Mouse (Mus musculus) naive thymus-derived CD4-positive, alpha-beta T cell, adult 2 months (primary cell): ENCODE data around the gene Zbtb32.

Source experiments
- DNase-seq: peaks from one replicate; pipeline ENCODE4 v3.0.0-alpha.2; 2011; ENCODE audit warnings: low read depth

Zbtb32 gene

DNA sequence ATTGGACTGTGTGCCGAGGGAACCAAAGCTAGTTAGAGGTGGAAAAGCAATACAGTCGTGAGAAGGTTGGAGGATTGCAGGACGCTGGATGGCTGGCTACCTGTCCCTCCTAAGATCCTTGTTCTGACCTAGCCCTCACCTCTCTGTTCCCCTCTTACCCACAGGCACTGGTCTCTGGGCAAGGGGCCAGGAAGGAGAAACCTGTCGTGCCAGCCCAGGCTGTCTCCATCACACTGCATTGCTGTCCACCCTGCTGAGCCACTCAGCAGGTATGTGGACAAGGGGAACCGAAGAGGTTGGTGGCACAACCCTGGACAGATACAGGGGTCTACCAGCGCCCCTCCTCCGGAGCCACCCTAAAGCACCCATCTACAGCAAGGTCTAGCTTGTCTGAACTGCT is 1.9 kb upstream of the Zbtb32 start:
- DNase-seq, result no peak

DNA sequence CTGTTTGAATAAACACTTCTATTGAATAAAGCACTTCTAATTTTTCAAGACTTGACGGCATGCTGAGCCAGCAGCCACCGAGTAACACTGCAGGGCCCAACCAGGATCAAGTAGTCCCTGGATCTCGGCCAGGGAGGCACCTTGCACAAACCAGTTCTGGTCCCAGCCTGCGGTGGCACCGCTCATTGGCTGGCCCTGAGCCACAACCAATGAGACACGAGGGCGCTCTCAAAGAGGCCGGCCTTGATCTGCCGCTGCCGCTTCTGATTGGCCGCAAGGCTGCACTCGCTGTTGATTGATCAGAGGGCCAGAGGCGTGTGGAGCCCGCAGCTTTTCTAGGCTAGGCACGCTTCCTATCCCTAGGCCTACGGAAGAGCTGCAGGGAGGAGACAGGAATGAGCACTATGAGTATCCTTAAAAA is 1.2 kb upstream of the Zbtb32 start:
- peak; percentile 64 for DNase-seq

DNA sequence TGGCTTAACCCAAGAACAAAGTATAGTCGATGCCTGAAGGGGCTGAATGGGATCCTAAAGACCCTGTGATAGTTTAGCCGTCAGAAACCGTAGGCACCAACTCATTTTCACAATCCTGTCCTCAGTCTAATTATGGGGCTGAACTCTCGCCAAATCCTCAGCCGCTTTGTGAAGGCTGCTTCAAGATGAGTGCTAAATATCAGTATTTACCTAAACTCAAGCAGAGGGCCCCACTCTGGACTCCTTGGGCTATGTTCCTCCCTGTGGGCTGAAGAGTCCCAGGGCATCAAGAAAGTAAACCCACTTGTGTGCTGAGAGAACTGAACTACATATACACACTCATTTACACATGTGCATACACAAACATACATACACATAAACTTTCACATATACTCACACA is 1.9 kb downstream of the Zbtb32 start:
- DNase-seq, result no peak

GRCm38 (mm10) chr7:30596093-30596492 is 2.6 kb downstream of the Zbtb32 start:
- DNase-seq, result no peak

GRCm38 (mm10) chr7:30594510-30595024 is 4.1 kb downstream of the Zbtb32 start:
- DNase-seq, result no peak

GRCm38 (mm10) chr7:30593579-30594509 is 4.9 kb downstream of the Zbtb32 start:
- no peak for DNase-seq

DNA sequence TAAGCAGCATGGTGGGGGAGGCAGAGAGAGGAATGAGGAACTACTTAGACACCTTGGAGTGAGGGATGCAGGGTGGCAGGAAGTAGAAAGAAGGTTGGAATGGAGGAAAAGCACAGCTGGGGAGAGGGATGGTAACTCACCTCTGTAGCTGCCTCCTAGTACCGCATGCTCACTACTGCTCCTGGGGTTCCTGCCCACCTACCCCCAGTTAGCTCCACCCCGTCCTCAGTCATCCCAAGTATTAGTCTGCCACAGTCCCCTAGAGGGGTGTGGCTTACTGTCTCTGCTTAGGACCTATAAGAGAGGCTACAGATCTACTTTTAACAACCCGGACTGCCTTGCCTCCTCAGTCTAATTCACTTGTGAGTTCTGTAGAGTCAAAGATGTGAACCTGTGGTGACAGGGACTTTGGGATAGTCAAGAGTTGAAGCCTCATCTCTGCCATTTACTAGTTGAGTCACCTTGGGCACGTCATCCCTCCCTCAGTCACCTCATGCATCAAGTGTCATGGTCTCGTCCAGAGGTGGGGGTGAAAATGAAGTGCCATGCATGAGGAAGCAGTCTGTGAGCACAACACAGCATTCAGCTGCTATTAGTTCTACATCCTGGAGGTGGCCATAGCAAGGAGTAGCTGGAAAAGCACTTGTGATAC is 5.8 kb downstream of the Zbtb32 start:
- DNase-seq, result no peak

- DNase-seq, result no peak
Measured at GRCm38 (mm10) chr7:30591605-30591951, 7.1 kb downstream of the Zbtb32 start.

DNA sequence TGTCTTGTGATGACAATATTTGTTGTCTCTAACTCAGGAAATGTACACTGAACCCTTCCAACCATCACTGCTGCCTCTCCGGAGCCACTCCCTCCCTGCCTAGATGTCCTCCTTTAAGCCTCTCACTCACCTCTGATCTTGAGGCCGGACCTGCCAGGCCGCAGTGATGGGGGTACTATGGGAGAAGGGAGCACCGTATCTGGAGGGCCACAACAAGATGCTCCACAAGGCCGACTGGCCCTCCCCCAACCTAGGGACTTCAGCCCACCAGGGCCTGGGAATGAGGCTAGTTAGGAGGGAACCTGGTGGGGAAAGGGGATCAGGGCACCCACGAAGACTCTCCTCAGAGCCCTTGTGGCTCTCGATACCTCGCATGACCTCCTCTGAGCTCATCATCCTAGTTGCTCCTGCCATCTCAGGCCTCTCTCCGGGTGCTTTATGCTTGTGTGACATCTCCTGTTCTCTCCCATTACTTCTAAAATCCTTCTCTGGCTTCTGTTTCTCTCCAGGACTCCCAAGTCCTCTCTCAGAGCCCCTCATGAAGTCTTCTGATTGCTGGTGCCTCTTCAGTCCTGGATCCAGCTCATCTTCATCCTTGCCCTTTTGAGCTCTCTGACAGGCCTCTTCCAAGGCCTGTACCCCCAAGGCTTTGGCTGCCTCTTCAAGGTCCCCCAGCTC is 7.6 kb downstream of the Zbtb32 start:
- DNase-seq, result no peak

DNA sequence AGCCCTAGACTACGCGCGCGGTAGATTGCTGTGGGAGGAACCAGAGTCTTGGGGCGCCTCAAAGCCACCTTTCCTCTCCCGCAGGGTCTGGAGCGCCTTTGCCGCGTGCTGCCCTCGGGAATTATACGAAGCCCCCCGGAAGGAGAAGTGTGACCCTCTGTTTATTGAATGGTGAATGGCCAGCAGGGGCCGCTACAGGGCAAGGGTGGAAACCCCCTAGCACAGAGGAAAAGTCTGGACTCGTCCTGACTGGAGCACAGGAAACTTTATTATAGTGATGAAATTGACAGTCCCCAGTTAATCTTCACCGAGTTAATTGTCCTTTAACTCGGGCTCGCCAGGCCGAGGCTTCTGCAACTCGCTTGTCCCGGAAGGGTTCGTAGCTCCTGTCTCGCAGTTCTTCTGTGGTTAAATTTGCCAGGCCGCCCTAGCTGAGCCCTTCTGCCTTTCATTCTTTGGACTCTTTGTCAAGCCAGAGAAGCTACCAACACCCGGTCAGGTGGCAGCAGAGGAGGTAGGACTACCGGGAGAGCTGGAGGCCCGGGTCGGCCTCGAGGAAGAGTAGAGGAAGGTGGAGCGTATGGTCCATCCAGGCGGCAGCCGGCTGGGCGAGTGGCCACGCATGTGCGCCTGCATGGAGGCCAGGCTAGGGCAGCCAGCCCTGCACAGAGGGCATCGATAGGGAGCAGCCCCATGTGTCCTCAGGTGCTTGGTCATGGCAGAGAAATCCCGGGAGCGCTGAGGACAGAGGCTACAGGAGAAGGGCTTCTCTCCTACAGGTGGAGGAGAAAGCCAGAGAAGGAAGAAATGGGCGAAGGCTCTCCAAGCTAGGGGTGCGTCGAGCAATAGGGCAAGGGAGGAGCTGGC is 9.0 kb downstream of the Zbtb32 start:
- peak; percentile 78 for DNase-seq

GRCm38 (mm10) chr7:30588676-30589434 is 9.9 kb downstream of the Zbtb32 start, which contains the start of gene Kmt2b:
Kmt2b (minus strand) TSS chr7:30588726.
- peak; percentile 93 for DNase-seq

DNA sequence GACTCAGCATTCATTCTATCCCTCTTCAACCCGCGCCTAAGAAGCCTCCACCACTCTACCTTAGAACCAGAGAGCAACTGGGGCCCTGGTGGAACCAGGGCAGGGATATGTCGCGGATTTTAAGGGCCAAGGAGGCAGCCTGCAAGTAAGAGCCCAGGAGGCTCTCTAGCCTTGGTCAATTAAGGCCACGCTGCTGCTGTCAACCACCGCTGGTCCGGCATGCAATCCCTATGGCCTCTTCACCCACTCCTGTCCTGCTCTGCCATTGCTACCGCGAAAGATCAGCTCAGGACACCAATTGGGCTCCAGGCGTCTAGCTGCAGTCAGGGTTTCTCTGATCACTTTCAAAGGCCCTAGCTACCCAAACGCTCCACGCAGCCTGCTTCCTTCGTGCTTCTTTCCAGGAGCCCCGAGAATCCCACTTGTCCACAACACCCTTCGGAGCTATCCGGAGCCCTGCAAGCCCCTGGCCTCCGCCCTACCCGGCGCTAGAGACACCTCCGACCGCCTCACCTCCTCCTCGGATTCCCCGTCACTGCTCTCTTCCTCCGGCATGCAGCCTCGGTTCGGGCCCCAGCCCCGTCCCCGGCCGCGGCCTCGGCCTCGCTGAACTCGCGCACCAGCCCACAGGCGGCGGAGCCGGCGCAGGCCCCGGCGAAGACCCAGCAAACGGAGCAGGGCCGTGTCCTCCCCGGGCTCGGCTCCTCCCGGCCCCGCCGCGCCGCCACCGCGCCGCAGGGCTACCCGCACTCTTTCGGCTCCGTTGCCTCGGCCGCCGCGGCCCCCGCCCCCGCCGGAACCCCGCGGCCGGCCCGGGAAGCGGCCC is 10.7 kb downstream of the Zbtb32 start:
- DNase-seq, result peak; percentile 70

DNA sequence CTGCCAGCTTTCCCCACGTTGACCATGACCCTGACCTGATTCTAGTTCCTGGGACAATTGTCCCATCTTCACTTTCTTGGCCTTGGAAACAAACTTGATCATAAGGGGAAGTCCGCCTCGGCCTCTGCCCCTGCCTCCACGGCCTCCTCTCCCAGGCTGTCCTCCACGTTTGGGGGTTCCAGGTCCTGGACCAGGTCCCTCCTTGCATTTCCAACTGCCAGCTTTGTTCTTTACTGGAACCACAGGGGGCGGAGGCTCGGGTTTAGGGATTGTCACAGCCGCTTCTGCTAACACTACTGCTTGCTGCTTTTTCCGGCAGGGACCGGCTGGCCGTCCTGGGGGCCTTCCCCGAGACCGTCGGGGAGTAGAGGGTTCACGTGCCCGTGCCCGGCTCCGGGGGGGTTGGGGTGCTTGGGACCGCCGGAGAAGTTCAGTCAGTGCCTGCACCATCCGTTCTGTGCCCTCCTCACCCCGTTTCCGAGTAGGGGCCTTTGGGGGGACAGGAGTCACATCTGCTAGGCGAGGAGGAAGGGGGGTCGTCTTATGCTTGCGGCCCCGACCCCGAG is 12.2 kb downstream of the Zbtb32 start:
- no peak for DNase-seq

DNA sequence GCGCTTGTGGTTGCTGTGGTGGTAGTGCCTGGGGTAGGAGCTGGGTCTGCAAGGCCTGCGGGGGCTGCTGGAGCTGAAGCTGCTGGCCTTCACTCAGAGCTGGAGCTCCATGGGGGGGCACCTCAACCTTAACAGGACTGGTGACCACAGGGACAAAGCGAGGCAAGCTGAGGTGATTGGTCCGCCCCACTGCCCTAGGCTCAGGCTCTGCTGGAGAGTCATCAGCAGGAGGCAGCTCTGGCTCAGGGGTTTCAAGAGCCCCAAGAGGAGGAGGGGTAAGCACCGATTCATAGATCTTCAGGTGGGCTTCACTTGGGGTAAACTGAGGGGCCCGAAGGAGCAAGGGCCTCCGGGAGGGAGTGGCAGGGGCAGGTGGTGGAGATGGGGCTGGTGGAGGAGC is 13.5 kb downstream of the Zbtb32 start:
- DNase-seq, result no peak

DNA sequence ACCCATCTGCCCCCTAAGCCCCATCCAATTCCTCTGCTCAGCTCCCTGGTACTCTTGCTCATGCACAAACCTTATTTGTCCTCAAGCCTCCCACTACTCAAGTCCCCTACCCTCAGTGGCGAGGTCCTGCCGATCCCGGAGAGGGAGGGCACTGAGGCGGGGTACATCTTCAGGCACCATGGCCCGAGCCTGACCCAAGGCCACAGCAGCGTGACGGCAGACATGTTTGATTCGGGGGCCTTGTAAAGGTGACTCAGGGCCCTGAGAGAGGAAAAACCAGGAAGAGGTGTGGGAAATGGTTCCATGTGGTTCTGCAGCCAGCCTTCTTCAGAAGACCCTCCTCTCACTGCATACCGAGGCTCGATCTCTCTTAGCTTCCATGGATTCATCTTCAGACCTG is 14.4 kb downstream of the Zbtb32 start:
- no peak for DNase-seq

GRCm38 (mm10) chr7:30581547-30581946 is 17.2 kb downstream of the Zbtb32 start:
- no peak for DNase-seq

GRCm38 (mm10) chr7:30579950-30580349 is 18.8 kb downstream of the Zbtb32 start:
- no peak for DNase-seq

DNA sequence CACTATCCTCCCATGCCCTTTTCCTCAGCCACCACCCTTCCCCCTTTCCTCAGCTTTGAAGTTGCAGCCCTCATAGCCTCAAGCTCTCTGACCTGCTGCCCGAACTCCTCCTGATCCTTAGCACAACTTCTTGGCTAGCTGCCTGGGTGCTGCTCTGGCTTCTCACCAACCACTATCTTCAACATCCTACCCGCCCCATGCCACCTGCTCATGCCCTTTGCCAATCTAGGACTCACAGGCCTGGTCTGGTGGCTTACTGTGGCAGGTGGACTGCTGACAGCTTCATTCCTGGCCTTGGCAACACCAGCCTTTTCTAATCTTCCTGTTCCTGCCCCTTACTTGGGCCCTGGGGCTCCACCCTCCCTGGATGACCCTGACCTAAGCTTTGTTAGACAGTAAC is 25.7 kb downstream of the Zbtb32 start:
- no peak for DNase-seq

DNA sequence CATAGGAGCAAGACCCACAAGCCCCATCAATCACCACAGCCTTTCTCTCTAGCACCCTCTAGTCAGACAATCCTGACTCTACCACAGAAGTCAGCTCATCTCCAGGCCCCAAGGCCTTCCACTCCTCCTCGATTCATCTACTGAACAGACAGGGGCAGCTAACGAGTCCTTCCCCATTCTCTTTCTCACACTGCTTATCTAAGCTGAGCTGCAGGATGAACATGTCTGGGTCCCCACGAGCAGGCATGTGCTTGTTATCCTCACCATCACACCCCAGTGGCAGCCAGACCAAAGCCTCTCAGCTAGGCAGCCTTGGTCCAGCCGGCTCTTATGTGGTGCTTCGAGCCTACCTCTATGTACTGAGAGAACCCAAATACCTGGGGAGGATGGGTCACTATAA is 26.3 kb downstream of the Zbtb32 start:
- DNase-seq, result no peak

- no peak for DNase-seq
Measured at GRCm38 (mm10) chr7:30567555-30567954, 31.2 kb downstream of the Zbtb32 start.
